Mouse (Mus musculus): ENCODE measurements at regions not wholly inside any gene's neighbourhood (a gene's known extent, or its start where the extent isn't known, plus 50 kb on each side); places are given as distances from the start of the nearest gene placed in this dataset.

DNA sequence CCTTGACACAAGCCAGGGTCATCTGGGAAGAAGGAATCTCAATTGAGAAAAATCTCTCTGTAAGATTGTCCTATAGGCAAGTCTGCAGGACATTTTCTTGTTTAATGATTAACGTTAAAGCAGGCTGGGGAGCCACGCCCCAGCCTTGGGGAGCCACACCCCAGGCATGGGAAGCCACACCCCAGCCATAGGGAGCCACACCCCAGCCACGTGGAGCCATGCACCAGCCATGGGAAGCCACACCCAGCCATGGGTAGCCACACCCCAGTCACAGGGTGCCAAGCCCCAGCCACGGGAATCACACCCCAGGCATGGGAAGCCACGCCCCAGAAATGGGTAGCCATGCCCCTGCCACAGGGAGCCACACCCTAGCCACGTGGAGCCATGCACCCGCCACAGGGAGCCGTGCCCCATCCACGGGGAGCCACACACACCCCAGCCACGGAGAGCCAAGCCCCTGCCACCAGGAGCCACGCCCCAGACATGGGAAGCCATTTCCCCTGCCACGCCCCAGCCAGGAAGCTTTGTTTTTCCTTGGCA lies 94.8 kb upstream of the A430005L14Rik start:
- no peak for TF ChIP-seq CTCF (IDR thresholded peaks at IDR 0.05; ENCODE audit: low read depth, low read length)
- TF ChIP-seq POLR2A (IDR thresholded peaks at IDR 0.05; ENCODE audit: borderline replicate concordance, low read depth, low read length), result no peak
